Mouse (Mus musculus): ENCODE measurements around the gene Ltbp1.

Gene Ltbp1

GRCm38 (mm10) chr17:75180301-75180700, 174.9 kb downstream of the Ltbp1 start:
- no peak for DNase-seq

DNA sequence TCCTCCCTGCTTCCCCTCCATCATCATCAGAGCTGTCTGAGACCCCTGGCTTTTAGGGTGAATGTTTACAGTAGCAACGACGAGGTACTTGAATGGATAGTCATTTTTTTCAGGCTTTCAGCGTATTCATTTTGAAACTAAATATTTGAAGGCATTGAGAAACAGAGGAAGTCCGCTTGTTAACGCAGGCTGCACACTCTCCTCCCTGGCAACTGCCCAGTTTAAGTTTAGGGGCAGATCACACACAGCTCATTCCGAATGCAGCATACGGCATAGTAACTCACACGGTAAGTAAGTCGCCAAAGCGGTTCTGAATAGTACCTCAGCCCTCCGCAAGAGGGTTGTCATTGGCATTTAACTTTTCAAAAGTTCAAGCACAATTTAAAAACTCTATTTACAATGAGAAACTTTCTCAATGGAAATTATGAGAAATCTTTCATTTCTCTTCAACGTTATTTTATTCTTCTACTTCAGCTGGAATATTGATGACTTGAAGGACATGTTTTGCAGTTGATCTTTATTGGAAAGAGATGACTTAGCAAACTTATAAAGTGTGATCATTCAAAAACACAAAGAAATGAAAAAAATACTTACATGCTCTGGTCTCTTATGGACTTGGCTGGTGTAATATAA, 175.7 kb downstream of the Ltbp1 start:
- no peak for DNase-seq

GRCm38 (mm10) chr17:75182319-75183001, 177.1 kb downstream of the Ltbp1 start:
- no peak for DNase-seq

- no peak for DNase-seq
Observed at GRCm38 (mm10) chr17:75186732-75187509, 181.6 kb downstream of the Ltbp1 start.

DNA sequence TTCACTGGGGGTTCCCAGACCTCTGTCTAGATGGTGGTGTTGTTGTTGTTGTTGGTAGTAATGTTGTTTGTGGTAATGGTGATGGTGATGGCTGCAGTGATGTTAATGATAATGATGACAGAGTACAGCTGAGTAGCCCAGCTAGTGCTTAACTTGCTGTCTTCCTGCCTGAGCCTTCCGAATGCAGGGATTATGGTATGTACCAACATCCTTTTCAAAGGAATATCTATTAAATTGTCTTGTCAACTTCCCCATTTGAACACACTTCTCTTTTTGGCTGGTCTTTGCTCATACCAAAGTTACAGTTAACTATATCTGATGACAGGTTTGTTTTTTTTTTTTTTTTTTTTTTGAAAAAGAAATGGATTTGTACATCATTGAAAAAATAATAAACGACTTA, 191.6 kb downstream of the Ltbp1 start:
- DNase-seq, result no peak

- DNase-seq, result no peak
Observed at GRCm38 (mm10) chr17:75198767-75199166, 193.4 kb downstream of the Ltbp1 start.

DNA sequence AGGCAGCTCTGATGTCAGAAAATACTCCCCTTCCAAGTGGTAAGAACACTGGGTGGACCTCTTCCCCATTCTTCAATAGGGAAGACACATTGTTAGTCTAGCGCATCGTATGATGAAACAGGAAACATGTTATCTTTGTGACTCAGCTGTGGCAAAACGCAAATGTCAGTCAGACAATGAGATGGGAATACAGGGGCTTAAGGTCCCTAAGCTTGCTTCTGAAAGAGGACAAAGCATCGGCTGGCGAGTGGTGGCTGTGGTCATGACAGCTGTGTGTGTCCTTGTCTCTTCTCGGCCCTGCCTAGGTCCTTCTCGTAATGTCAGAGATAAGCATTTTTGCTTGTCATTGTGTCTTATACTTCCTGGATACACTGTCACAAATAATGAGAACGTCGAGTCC, 194.3 kb downstream of the Ltbp1 start:
- DNase-seq, result no peak

DNA sequence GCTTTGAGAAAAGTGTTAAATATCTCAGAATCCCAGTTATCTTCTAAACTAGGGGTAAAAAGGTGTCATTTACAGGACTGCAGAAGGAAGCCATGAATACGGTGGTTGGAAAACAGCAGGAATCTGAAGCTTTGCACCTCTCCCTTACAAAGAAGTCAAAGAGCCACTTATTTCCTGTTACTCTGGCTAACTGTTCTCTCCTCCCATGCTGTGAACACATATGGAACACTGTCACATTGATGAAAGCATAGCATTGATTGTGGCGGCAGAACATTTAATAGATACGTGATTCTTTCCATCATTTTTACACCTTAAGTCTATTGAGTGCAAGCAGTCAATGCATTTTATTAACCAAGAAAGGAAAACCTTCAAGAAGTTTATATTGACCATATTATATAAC, 196.9 kb downstream of the Ltbp1 start:
- DNase-seq, result no peak

DNA sequence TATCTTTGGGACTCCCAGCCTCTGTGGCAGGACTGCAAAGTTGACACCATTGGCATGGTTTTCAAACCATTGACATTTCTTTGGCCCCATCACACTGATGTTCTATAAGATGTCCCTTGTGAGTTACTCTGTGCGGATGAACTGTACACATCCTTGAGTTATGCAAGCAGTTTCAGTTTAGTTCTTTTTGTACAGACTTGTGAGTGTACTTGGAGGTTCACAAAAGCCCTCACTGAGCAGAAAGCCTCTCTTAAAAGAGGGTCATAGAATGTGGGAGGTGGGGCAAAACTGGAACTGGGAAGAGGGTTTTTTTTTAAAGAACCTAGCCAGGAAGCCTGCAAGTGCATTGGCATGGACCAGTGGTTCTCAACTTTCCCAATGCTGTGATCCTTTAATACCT, 198.7 kb downstream of the Ltbp1 start:
- DNase-seq, result no peak

GRCm38 (mm10) chr17:75206281-75206680, 200.9 kb downstream of the Ltbp1 start:
- peak; percentile 9 for DNase-seq

DNA sequence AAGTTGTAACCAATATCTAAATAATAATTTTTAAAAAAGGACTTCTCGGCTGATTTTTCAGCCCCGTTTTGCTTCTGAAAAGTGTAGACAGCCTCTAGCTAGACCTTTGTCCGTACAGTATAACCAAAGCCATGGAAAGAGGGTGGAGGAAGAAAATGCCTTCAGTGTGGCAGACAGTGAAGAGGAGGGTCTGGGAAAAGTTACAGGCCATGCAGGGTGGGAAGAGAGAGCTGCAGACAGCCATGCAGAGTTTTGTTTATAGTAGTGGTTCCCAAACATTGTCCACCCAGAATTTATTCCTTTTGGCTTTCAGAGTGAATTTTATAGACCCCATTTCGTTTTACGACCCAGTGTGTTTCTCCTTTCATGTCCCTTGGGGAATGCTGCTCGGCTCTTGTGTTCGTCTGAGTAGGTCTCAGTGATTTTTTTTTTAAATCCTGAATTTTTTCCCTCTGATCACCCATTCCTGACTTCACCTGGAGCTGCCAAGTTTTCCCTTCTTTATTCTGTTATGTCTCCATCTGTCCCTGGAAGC, 202.9 kb downstream of the Ltbp1 start:
- peak; percentile 36 for DNase-seq

- no peak for DNase-seq
Observed at GRCm38 (mm10) chr17:75210526-75210925, 205.2 kb downstream of the Ltbp1 start.

GRCm38 (mm10) chr17:75216362-75216761, 211.0 kb downstream of the Ltbp1 start:
- no peak for DNase-seq

DNA sequence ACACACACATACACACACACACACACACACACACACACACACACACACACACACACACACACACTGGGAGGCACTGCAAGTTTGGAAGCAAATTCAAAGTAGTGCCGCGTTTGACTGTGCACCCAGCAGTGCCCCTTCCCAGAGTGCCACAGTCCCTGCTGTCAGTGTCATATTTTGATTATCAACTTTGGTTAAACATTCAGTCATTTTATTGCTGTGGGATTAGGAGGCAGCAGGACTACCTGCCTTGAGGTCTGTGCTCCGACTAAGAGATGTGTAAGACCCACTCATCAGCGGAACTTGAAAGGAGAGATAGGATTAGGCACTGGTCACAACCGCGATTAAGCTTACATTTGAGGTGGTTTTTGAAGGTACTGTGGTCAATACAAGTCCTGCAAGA, 213.3 kb downstream of the Ltbp1 start:
- no peak for DNase-seq

- no peak for DNase-seq
Observed at GRCm38 (mm10) chr17:75228321-75228720, 223.0 kb downstream of the Ltbp1 start.

GRCm38 (mm10) chr17:75233206-75233605, 227.8 kb downstream of the Ltbp1 start:
- no peak for DNase-seq

- DNase-seq, result no peak
Observed at GRCm38 (mm10) chr17:75233923-75234322, 228.6 kb downstream of the Ltbp1 start.

GRCm38 (mm10) chr17:75235781-75236180, 230.4 kb downstream of the Ltbp1 start:
- DNase-seq, result no peak

GRCm38 (mm10) chr17:75236543-75236942, 231.2 kb downstream of the Ltbp1 start:
- DNase-seq, result no peak

GRCm38 (mm10) chr17:75237456-75237855, 232.1 kb downstream of the Ltbp1 start:
- DNase-seq, result no peak

DNA sequence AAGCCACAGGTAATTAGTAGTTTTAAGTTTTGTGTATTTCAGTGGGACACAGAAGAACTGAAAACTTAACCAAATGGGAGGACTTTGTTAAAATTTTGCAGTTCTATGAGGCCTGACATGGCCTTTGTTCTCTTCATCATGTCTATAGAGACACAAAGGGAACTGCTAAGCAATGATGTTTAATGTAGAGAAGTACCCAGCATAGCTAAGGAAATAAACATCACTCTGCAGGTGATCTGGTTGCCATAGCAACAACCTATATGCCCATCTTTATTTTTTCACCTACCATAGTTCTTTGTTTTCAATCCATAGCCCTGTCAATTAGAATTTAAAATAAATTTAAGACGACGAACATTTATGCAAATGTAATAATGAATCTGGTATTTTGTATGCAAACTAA, 233.3 kb downstream of the Ltbp1 start:
- DNase-seq, result no peak

- DNase-seq, result no peak
Observed at GRCm38 (mm10) chr17:75239545-75239944, 234.2 kb downstream of the Ltbp1 start.

GRCm38 (mm10) chr17:75242086-75242485, 236.7 kb downstream of the Ltbp1 start:
- DNase-seq, result no peak

GRCm38 (mm10) chr17:75243221-75243620, 237.9 kb downstream of the Ltbp1 start:
- DNase-seq, result no peak
